Mouse (Mus musculus) liver, embryonic 18 days (tissue): Measurements from ENCODE around the gene Eef1akmt1. TPM values are rescaled to one million over a fixed set of nuclear protein-coding genes. Genes with fewer than 3 reads are reported as not detected.

Experiments
- polyA plus RNA-seq: library from polyadenylated mRNA; depleted of rRNA; stranded (reverse); fragments of >200 nt; gene quantifications from 2 replicates; pipeline ENCODE4 v1.2.3, GENCODE M21; 2012; rRNA removed

The Eef1akmt1 gene
- 8.3 and 9.5 TPM in 2 replicates for polyA plus RNA-seq

GRCm38 (mm10) chr14:57571155-57572133, at the start of gene Eef1akmt1:
Gene Eef1akmt1, minus strand, starts transcription at chr14:57571612.

DNA sequence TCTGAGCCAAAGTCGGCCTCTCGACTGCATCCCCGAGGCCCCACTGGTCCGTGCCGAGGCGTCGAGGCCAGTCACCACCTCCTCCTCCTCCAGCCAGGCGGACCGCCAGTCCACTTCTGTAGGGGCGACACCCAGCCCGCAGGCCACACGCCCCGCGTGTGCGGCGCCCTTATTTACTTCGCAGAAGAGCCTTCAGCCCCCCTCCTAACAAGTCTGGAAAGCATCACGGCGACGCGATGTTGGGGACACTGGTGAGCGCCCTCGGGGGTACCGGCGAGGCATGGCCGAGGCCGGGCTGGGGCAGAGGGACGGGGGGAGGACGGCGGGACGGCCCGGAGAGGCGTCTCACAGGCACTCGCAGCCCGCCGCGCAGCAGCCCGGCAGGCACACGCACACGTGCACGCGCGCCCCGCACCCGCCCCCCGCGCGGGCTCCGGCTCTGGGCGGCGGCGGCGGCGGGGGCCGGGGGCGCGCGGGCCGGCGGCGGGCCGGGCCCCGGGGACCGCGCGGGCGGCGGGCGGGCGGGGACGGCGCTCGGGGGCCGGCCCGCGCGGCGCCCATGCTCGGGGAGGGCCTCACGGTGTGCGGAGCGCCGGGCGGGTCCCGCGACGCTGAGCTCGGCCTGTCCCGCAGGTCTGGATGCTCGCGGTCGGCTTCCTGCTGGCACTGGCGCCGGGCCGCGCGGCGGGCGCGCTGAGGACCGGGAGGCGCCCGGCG, 46.6 kb downstream of the Eef1akmt1 start, which contains the start of gene Il17d:
TSS of gene Il17d (plus strand) at position 107 of the 717 bp plus-strand sequence.

Other genes with a start within 250 kb of the Eef1akmt1 start
- gene Cryl1, start 173.1 kb downstream of the Eef1akmt1 start, polyA plus RNA-seq, result 7.5 and 9.2 TPM in 2 replicates
- 2.0 and 2.4 TPM in 2 replicates for gene Ift88, start 147.6 kb downstream of the Eef1akmt1 start, polyA plus RNA-seq
- gene Il17d, start 46.8 kb downstream of the Eef1akmt1 start, polyA plus RNA-seq, result 0.75 and 0.95 TPM in 2 replicates
- gene Xpo4, start 93.8 kb upstream of the Eef1akmt1 start, polyA plus RNA-seq, result 3.7 and 4.2 TPM in 2 replicates
- not detected in 2 replicates for gene Gm49361, start 174.5 kb upstream of the Eef1akmt1 start, polyA plus RNA-seq
- gene Lats2, start 186.8 kb upstream of the Eef1akmt1 start, polyA plus RNA-seq, result 5.2 and 6.0 TPM in 2 replicates
- 10.9 and 12.7 TPM in 2 replicates for gene Sap18, start 226.6 kb upstream of the Eef1akmt1 start, polyA plus RNA-seq